Mouse (Mus musculus): Measurements from ENCODE around the gene Nsun4. TPM values are rescaled to one million over a fixed set of nuclear protein-coding genes. Genes with fewer than 3 reads are reported as not detected.

The Nsun4 gene
- total RNA-seq, 2 experiments from 2014 or later = 7.5 to 8.3 TPM

DNA sequence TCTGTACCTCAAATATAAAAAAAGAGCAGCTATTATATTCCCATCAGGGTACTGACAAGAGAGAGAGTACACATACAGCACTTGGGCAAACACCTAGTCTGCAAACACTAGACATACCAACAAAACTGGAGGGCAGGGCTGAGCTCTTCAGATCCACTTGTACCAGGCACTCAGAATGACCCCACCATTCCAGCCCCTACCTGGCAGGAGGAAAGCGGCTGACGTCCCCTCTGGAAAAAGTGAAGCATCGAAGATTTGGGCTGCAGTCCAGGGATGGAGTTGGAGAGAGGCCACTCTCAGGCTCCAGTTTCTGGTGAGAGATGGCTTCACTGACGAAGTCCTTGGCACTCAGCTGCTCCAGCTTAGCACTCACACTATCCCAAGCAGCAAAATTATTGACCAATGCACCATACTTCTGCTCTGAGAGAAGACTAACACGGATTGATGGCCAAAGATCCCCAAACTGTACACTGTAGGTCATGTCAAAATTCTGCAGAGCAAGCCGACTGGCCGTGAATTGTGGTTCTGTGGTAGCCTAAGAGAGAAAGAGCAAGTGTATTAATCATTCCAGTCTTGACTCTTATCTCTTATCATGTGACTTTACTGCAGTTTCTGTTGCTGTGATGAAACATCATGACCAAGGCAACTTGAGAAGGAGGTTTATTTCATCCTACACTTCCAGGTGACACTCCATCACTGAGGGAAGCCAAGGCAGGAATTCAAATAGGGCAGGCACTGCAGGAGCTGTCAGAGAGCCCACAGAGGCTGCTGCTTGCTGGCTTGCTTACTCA is 5.4 kb downstream of the Nsun4 start:
- no peak for DNase-seq (ENCODE audit: extremely low spot score in 1 of 2, low spot score in 1 of 2)

DNA sequence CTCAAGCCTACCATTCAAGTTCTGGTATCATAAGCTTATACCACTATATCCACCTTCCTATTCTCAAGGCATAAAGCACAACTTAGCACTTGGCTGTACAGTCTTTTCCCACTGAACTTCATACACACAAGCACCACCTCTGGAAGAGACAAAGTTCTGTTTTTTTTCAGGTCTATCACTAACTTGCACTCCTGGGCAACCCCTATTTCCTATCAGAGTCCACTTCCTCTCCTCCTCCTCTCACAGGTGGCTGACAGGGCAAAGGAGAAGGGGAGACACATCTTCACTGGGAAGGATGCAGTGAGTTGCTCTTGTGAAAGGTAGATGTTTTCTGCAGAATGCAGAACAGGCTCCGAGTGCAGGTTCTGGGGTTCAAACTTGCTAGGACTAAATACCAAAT is 6.0 kb downstream of the Nsun4 start:
- no peak for DNase-seq (ENCODE audit: extremely low spot score in 1 of 2, low spot score in 1 of 2)

DNA sequence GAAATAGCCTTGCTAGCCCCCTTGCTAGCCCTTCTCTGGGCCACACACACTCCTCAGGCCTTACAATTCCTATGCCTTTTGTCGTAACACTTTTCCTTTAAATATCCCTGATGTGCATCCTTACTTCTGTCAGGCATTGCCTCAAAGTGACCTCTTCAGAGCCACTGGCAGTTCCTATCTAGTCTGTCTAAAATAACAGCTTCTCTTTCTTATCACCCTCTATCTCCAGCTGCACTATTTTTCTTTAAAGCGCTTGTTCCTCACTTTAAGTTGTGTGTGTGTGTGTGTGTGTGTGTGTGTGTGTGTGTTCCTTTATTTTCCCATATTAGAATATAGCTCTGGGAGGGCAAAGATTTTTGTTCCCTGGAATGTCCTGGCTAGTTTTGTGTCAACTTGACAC is 7.1 kb downstream of the Nsun4 start:
- no peak for DNase-seq (ENCODE audit: extremely low spot score in 1 of 2, low spot score in 1 of 2)

DNA sequence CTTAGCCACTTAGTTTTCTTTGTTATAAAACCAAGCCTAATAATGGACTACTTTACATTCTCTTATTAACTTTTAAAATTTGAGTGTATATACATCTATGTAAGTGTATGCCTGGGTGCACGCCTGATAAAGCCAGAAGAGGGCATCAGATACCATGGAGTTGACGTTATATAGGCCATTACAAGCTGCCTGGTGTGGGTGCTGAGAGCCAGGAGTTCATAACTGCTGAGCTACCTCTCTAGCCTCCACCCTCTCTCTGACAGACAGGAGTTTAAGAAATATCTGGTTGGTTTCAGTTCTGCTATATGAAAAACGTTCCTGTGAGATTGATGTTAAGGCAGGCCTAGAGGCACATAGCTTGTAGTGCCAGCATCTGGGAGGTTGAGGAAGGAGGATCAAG is 11.5 kb downstream of the Nsun4 start:
- no peak for DNase-seq (ENCODE audit: extremely low spot score in 1 of 2, low spot score in 1 of 2)

DNA sequence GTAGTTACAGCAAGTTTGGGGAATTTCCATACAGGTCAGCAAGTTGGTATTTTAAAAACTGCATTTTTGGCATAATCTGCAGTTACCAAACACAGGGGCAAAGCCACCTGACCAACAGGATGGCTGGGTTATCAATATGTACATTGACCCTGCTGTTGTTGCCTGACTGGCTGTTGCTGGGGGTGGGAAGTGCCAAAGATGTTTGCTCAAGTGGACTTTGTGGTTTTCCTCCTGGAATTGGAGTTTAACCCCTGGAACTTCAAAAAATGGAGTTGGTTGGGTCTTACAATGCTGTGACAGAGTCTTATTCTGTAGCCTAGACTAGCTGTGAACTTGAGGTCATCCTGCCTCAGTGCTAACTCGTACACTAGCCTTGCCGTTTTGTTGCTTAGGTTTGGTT is 13.2 kb downstream of the Nsun4 start:
- no peak for DNase-seq (ENCODE audit: extremely low spot score in 1 of 2, low spot score in 1 of 2)

DNA sequence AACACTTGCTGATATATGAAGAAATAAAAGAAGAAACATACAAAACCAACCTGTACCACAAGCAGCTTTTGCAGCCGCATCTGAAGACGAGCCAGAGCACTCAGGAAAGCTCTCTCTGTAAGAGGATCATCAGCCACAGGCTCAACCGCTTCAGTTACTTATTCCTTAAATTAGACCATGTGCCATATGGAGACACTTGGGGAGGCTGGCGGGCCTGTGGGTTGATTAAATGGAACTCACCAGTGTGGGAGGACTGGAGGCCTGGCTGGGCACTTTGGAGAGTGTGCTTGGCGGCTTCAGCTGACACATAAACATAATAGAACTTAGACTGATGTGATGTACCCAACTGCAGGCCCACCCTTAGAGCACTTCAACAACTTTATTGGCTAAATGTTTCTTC is 20.3 kb downstream of the Nsun4 start:
- no peak for DNase-seq (ENCODE audit: extremely low spot score in 1 of 2, low spot score in 1 of 2)

DNA sequence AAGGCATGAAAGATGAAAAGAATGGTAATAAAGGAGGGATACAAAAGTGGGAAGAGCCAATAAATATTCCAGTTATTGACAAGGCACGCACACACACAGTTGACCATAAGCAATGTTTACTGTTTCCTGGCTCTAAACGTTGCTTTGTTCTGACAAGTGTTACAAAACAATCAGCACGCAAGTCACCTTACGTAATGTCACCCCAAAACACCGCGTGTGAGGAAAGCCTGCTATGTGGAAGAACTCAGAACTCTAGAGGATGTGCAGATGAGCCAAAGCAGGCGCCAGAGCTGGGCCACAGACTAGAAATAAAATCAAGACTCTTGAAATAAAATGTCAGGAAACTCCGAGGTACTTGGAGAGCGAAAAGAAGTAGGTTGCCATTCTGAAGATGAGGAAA is 20.8 kb downstream of the Nsun4 start:
- DNase-seq (ENCODE audit: extremely low spot score in 1 of 2, low spot score in 1 of 2) = no peak

DNA sequence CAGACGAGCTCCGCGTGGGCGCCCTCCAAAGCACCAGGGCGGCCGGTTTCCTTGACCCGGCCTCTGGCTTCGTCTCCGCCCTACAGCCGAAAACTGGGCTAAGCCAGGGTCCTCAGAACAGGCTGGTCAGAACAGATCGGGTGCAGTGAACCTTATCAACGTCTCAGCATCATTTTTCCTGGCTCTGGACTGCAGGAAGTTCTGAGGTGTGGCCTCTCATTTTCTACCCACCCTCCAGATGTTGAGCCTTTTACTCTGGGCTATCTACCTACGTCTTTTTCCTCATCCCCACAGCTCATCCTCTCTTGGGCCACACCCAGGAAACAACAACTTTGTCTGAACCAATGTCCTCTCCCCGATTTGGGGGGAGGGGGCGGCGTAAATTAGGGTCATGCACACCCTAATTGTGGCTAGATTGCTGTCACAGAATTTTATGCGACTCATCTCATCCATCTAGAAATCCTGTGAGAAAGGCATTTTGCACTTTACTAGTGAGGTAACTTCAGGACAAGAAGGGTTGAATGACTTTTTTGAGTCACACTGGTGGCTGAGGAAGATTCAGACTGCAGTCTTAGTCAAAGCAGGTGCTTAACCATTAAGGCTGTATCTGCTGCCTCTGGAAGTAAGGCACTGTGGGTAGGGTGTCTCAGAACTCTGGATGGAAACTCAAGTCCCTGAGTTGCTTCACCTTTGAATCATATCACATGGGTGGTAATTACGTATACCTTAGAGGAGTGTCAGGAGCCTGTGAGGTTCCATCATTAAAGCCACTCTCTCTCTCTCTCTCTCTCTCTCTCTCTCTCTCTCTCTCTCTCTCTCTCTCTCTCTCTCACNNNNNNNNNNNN is 35.6 kb downstream of the Nsun4 start, which contains the start of gene Faah:
Faah (minus strand) TSS at position 25 of the 845 bp plus-strand sequence.
- DNase-seq (ENCODE audit: extremely low spot score in 1 of 2, low spot score in 1 of 2) = no peak

DNA sequence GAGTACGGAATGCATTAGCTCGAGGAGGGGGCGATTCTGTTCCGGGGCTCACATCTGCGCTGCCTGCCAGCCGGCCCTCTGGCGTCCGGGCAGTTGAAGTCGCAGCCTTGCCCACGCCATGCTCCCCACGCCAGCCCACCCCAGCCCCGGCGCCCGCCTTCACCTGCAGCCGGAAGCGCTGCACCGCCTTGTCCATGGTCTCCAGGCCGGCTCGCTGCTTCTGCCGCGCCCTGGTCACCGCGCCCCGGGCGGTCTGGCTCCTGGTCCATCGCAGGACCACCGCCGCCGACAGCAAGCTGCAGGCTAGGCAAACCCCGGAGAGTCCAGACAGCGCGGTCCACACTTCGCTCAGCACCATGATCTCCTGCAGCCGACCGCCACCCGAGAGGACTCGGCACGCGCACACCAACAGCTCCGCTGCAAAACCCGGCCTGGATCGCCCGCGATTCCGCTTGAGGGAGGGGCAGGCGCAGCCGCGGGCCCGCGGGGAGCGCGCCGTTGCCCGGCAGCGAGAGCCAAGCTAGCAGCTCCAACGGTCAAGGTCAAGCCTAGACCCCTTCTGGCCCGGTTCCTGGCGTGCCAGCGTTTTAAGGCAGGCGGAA is 36.3 kb downstream of the Nsun4 start:
- peak; percentile 67 to 76 for DNase-seq (ENCODE audit: extremely low spot score in 1 of 2, low spot score in 1 of 2)

DNA sequence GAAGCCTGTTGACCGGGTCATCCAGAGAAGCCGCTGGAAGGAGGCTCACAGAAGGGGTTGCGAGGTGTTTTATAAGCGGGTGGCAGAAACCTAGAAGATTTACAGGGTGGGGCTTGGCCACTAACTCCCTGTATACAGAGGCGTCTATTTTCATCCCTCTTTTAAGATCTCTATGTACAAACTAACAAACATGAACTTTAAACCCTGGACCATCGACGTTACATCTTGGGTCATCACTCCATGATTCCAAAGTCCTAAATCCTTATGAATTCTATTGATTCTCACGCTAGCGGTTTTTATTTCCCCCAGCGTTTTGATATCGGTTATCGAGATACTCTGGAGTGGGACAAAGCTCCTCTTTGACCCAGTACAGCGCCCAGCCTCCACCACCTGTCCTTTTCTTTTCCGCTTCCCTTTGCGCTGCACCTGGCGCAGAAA is 36.8 kb downstream of the Nsun4 start:
- no peak for DNase-seq (ENCODE audit: extremely low spot score in 1 of 2, low spot score in 1 of 2)

DNA sequence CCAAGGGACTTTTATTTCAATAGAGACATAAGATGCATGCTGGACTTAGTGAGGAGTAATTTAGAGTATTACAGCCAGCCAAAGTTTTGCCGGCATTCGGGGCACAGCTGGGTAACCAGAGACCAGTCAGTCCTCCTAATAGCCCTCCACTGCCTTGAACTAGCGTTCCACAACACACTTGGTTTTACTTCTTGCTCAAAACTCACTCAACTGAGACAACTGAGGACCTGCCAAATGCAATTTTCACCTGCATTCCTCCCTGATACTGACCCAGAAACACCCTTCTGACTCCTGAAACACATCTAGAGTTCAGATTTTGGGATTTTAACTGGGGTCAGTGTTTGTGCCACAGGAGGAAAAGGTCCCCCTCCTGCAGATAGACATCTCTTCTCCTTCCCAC is 37.3 kb downstream of the Nsun4 start:
- DNase-seq (ENCODE audit: extremely low spot score in 1 of 2, low spot score in 1 of 2) = no peak

DNA sequence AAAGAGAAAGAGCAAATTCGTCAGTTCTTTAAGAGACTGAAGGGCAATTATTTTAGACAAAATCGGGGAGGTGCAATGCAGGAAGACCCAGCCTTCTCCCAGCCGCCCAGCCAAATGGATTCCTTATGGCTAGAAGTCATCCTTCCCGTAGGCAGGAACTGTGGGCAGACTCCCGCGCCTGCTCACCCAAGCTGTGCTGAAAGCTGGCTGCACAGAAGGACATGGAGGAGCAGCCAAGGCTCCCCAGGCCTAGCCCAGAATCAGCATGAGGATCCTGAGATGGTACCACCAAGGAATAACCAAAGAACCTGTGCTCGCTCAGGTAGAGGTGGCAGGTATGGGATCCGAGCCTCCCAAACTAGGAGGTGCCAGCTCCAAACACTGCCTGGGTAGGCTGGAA is 37.7 kb downstream of the Nsun4 start:
- DNase-seq (ENCODE audit: extremely low spot score in 1 of 2, low spot score in 1 of 2) = peak; percentile 38 to 54

DNA sequence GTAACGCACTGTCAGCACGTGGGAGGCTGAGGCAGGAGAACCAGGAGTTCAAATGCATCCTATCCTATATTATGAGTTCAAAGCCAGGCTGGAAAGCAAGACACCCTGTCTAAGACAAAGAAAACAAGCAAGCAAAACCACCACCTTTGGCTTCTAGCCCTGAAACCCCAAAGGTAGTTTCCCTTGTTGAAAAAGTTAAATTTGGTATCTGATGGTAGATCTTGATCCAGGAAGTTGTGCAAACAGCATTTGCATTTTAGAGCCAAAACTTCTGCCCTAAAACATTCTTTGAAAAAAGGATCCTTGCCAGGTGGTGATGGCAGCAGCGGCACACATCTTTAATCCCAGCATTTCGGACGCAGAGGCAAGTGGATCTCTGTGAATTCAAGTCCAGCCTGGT is 38.2 kb downstream of the Nsun4 start:
- DNase-seq (ENCODE audit: extremely low spot score in 1 of 2, low spot score in 1 of 2) = no peak

DNA sequence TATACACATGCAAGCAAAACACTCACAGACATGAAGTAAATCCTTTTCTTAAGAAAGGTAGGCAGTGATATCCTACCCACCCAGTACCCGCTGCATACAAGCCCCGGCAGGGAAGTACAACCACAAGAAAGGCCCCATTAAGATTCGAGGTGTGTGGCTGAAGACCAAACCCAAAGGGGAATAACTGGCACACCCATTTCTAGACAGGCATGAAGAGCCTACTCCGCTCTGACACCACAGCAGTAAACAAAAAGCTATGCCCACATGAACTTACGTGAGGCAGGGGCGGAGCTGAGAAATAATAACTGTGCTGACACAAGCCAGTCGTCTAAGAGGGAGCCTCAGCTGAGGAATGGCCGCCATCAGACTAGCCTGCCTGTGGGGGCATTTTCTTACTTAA is 43.5 kb downstream of the Nsun4 start:
- no peak for DNase-seq (ENCODE audit: extremely low spot score in 1 of 2, low spot score in 1 of 2)

DNA sequence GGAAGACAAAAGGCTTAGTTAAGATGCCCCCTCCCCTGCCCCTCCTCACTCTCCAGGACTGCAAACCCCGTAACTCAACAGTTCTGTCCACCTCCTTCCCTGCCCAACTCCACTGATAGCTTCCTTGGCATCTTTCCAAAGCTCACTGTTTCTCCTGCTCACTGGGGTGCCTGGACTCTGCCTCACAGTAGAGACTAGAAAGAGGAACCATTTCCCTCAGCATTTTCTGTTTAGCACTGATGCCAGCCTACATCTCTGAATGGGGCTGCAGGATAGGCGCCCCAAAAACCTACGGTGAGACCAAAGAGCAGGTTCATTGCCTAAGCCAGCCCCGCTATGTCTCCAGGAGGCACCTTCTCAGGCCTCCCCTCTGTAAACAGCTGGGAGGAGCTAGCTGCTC is 52.5 kb downstream of the Nsun4 start:
- no peak for DNase-seq (ENCODE audit: extremely low spot score in 1 of 2, low spot score in 1 of 2)

DNA sequence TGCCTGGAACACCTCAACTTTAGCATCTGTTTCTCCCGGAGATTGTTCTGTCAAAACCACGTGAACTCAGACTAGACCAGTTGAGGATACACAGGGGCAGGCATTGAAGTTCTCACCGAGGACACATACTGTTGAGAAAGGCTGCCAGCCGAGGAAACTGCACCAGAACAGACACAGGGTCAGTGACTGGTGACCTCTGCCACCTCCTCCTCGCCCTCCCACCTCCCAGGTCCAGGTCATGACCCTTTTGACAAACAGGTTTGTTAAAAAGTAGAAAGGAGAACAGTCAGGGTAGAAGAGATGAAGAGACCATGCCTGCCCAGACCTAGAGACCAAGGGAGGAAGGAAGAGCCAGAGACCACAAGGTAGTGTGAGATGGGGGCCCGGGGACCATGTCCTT is 53.0 kb downstream of the Nsun4 start:
- no peak for DNase-seq (ENCODE audit: extremely low spot score in 1 of 2, low spot score in 1 of 2)

DNA sequence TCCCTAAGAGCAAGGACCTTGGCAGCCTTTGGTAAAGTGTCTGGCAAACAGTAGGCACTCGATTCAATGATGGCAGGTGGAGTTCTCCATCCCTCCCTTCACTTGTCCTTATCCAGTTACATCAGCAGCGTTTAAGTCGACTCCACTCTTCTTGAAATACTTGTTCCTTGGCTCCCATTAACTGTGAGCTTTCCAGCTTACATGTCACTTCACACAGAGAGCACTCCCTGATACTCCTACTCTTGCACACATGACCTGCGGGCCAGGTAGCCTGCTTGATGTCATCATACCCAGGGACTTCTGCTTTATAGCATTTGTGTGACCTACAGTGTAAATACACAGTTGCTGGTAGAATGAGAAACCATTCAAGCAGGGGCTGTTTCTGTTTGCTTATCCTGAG is 56.9 kb downstream of the Nsun4 start:
- no peak for DNase-seq (ENCODE audit: extremely low spot score in 1 of 2, low spot score in 1 of 2)

DNA sequence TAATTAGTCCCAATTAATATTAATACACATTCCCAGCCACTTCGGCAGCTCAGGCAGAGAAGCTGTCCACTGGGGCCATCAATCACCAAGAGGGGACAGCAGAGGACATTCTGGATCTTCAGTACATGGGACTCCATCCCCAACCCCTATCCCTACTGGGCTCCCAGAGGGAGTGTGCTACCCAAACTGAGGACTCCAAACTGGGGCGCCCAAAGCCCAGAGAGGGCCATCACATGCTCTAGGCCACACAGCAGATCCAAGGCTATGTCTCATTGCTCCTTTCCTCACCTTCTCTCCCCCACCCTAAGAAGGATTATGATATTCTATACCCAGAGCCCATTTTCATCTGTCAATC is 58.3 kb downstream of the Nsun4 start:
- no peak for DNase-seq (ENCODE audit: extremely low spot score in 1 of 2, low spot score in 1 of 2)

DNA sequence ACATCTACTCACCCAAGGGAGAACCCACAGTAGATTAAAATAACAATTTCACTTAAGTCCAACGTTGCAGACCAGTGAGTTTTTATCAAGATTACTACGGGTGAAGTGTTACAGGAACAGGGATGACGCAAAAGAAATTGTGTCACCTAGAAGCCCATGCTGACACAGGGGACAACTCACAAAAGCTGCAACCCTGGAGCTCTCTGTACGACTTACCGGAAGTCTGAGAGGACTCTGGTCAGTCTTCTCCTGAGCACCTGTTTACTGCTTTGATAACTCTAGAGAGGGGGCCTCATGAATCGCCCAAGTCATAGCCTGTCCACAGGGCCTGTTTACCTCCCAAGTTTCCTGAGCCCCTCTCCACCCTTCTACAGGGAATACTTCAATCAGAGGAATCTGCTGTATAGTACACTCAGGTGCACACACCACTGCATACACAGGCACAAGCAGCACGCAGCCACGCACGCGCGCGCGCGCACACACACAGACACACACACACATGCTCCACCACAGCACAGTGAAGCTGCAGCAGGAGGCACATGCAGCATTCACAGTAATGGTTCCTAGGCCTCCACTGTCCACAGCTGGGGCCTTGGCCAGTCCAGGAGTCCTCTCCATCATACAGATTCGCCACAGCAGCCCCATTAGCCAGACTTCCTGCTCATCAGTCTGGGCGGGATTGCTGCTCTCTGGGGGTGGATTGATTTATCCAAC is 58.9 kb downstream of the Nsun4 start:
- DNase-seq (ENCODE audit: extremely low spot score in 1 of 2, low spot score in 1 of 2) = no peak

DNA sequence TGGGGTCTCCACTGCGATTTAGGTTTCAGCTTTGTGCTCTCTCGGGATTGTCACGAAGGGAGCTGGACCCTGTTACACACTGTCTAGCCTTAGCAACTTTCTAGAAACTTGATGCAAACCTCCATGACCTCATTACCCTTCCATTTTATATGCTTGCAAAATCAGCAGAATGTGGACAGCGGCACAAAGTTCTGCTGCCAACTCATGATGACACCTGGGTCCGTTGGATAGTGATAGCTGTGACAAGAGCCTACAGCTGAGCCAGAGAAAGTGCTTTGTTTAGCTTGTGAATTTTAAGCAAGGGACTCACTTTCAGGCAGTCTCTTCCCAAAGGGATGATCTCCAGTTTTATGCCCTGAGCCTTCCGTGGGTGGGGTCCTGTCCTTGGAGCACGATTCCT is 64.3 kb downstream of the Nsun4 start:
- DNase-seq (ENCODE audit: extremely low spot score in 1 of 2, low spot score in 1 of 2) = no peak

Measured in layer of hippocampus, postnatal 25 days (tissue).